Mouse (Mus musculus) lung, postnatal 0 days (tissue): ENCODE results near the gene Slc22a20. TPM values are rescaled to one million over a fixed set of nuclear protein-coding genes. Genes with fewer than 3 reads are reported as not detected.

ENCODE experiments used
- ATAC-seq: fragments of 200-750 bp; cut with Nextera tagmentation; 2 replicates; pipeline ENCODE4 v1.8.0; 2017; ENCODE audit warnings: moderate library complexity
- DNase-seq: peaks from one replicate; pipeline ENCODE4 v3.0.0-alpha.2; 2016; ENCODE audit warnings: low spot score
- H3K27ac ChIP-seq: fragments of 300-500 bp; sonication (generic); 2 replicates; pipeline ENCODE4 v1.5.1; 2014; ENCODE audit warnings: antibody characterized with exemption, mild to moderate bottlenecking, low read length, mixed read lengths
- H3K27me3 ChIP-seq: fragments of 300-500 bp; sonication (generic); replicated peaks from 2 replicates; pipeline ENCODE4 v1.6.1; 2014; ENCODE audit warnings: low read length, mixed read lengths; ENCODE audit not compliant: insufficient read depth
- H3K36me3 ChIP-seq: fragments of 300-500 bp; sonication (generic); 2 replicates; pipeline ENCODE4 v1.6.1; 2014; ENCODE audit warnings: low read length, mixed read lengths; ENCODE audit not compliant: insufficient read depth
- H3K4me1 ChIP-seq: fragments of 300-500 bp; sonication (generic); 2 replicates; pipeline ENCODE4 v1.6.1; 2014; ENCODE audit warnings: antibody characterized with exemption, low read depth, low read length, mixed read lengths; ENCODE audit not compliant: insufficient read depth
- H3K4me2 ChIP-seq: fragments of 300-500 bp; sonication (generic); replicated peaks from 2 replicates; pipeline ENCODE4 v1.6.1; 2014; ENCODE audit warnings: low read depth, mild to moderate bottlenecking, low read length, moderate library complexity, mixed read lengths
- H3K4me3 ChIP-seq: fragments of 300-500 bp; sonication (generic); 2 replicates; pipeline ENCODE4 v1.5.1; 2014; ENCODE audit warnings: low read depth, low read length
- H3K9ac ChIP-seq: fragments of 300-500 bp; sonication (generic); replicated peaks from 2 replicates; pipeline ENCODE4 v1.6.1; 2014; ENCODE audit warnings: low read depth, mild to moderate bottlenecking
- H3K9me3 ChIP-seq: fragments of 300-500 bp; sonication (generic); 2 replicates; pipeline ENCODE4 v1.6.1; 2016; ENCODE audit warnings: low read length, mixed read lengths
- CTCF ChIP-seq: IDR thresholded peaks from 2 replicates; pipeline ENCODE4 v1.5.1; 2016; ENCODE audit warnings: antibody characterized with exemption, mild to moderate bottlenecking
- EP300 ChIP-seq: IDR thresholded peaks from 2 replicates; pipeline ENCODE4 v1.6.1; 2016; ENCODE audit warnings: antibody characterized with exemption, mild to moderate bottlenecking, control low read depth
- WGBS: fragments of 180-500 bp; shearing (Covaris S2); extraction: QIAGEN DNeasy Blood & Tissue Kit; methylation state at CpG from one replicate; pipeline ENCODE4 v1.1.7; 2014; 5-methylcytosine and 5-hydroxymethylcytosine counted together
- polyA plus RNA-seq: library from polyadenylated mRNA; unstranded; fragments of >200 nt; fragmentation: Nextera tagmentation; extraction: Ambion mirVana; gene quantifications from 2 replicates; pipeline ENCODE4 v1.2.1, GENCODE M21; 2015

Gene Slc22a20
- not detected in 2 replicates for polyA plus RNA-seq

- 39% methylated on average over 4 of the region's 4 CpGs for WGBS
- no peak within 1 kb of the TSS for H3K27ac ChIP-seq
- TF ChIP-seq EP300 (no peak), CTCF (no peak)
- ATAC-seq = no peak
- no peaks in the 10 kb centered on the region for H3K9me3 ChIP-seq
- no peaks in the 10 kb centered on the region for H3K36me3 ChIP-seq
- no peak for DNase-seq
- H3K4me3 ChIP-seq = no peak within 1 kb of the TSS
- H3K4me1 ChIP-seq = no peaks in the 10 kb centered on the region; the same call in 1 of the 2 replicates
- H3K4me2 ChIP-seq = no peak within 1 kb of the TSS
- H3K27me3 ChIP-seq = no peaks in the 10 kb centered on the region
- H3K9ac ChIP-seq = no peak within 1 kb of the TSS
Observed at GRCm38 (mm10) chr19:5986043-5986442, at the start of gene Slc22a20. Gene Slc22a20 (minus strand): TSS chr19:5986143.

GRCm38 (mm10) chr19:6030520-6031280 lies 44.8 kb upstream of the Slc22a20 start:
- TF ChIP-seq EP300 = no peak
- no peak for TF ChIP-seq CTCF
- Histone ChIP-seq H3K4me2 (no peak overlapping the region), H3K36me3 (no peaks in the 10 kb centered on the region)

GRCm38 (mm10) chr19:6029426-6029825 lies 43.5 kb upstream of the Slc22a20 start:
- TF ChIP-seq EP300 (no peak), CTCF (no peak)
- H3K9me3 ChIP-seq = no peaks in the 10 kb centered on the region
- no peak for DNase-seq
- no peaks in the 10 kb centered on the region for H3K4me1 ChIP-seq
- 71% methylated on average over 9 of the region's 9 CpGs for WGBS
- no peaks in the 10 kb centered on the region for H3K36me3 ChIP-seq
- H3K27ac ChIP-seq = no peak overlapping the region
- H3K4me2 ChIP-seq = no peak overlapping the region
- no peak for ATAC-seq
- no peak overlapping the region for H3K9ac ChIP-seq
- no peak overlapping the region for H3K4me3 ChIP-seq
- H3K27me3 ChIP-seq = no peaks in the 10 kb centered on the region

More at GRCm38 (mm10) chr19:6030520-6031280, 44.8 kb upstream of the Slc22a20 start:
- ATAC-seq (no peak), DNase-seq (no peak)
- Histone ChIP-seq H3K4me3 (no peak overlapping the region), H3K4me1 (no peaks in the 10 kb centered on the region), H3K27me3 (no peaks in the 10 kb centered on the region), H3K9me3 (no peaks in the 10 kb centered on the region), H3K27ac (no peak overlapping the region), H3K9ac (no peak overlapping the region)
- 67% methylated on average over 14 of the region's 14 CpGs for WGBS

- H3K4me3 ChIP-seq = no peak overlapping the region
- no peak for TF ChIP-seq CTCF
- no peak for TF ChIP-seq EP300
- 48% methylated on average over 6 of the region's 6 CpGs for WGBS
- H3K27me3 ChIP-seq = no peaks in the 10 kb centered on the region
- H3K36me3 ChIP-seq = no peaks in the 10 kb centered on the region
- ATAC-seq = no peak
- H3K9me3 ChIP-seq = no peaks in the 10 kb centered on the region
- DNase-seq = no peak
- no peak overlapping the region for H3K4me2 ChIP-seq
- H3K9ac ChIP-seq = no peak overlapping the region
- no peak overlapping the region for H3K27ac ChIP-seq
- no peaks in the 10 kb centered on the region for H3K4me1 ChIP-seq
Observed at GRCm38 (mm10) chr19:6028991-6029390, 43.0 kb upstream of the Slc22a20 start.

- Histone ChIP-seq H3K9ac (no peak overlapping the region), H3K4me1 (no peaks in the 10 kb centered on the region), H3K27ac (no peak overlapping the region), H3K4me3 (no peak overlapping the region), H3K36me3 (no peaks in the 10 kb centered on the region), H3K27me3 (no peaks in the 10 kb centered on the region), H3K9me3 (no peaks in the 10 kb centered on the region), H3K4me2 (0 out of 2 replicates have a peak overlapping the region, but pooled peaks have one; percentile 3)
- WGBS = 68% methylated on average over 7 of the region's 7 CpGs
- DNase-seq = no peak
- no peak for TF ChIP-seq EP300
- TF ChIP-seq CTCF = no peak
- no peak for ATAC-seq
Observed at GRCm38 (mm10) chr19:6023930-6024329, 38.0 kb upstream of the Slc22a20 start.

- WGBS = 37% methylated on average over 8 of the region's 8 CpGs
- ATAC-seq (peak; percentile 78), DNase-seq (peak; percentile 42)
- Histone ChIP-seq H3K4me1 (no peaks in the 10 kb centered on the region), H3K27ac (no peak overlapping the region), H3K4me3 (no peak overlapping the region), H3K4me2 (no peak overlapping the region), H3K36me3 (no peaks in the 10 kb centered on the region), H3K27me3 (no peaks in the 10 kb centered on the region), H3K9me3 (no peaks in the 10 kb centered on the region), H3K9ac (no peak overlapping the region)
- TF ChIP-seq CTCF (peak; percentile 28), EP300 (no peak)
Observed at GRCm38 (mm10) chr19:6023059-6023458, 37.1 kb upstream of the Slc22a20 start.
